23 mouse cellular contexts compared by ENCODE assay signal in the genomic region with DNA sequence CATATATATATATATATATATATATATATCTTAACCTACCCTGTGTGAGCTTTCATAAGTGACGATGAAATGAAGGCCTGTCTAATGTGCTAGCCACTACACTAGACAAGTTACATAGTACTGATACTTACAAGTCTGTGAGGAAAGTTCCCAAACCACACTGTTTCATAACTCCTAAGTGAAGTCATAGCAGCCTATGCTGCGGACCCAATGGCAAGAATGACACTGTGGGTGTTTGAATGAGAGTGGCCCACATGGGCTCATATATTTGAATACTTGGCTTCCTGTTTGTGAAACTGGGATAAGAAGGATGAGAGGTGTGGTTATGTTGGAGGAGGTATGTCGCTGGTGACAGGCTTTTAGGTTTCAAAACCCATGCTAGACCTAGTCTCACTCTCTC.
"Had no signal": no experiment of that assay in that cellular context is flagged by ENCODE, and none has a peak within 500 bp of the region (broad histone marks: within the 10 kb centered on the region; RNA-seq: fewer than 3 reads in every experiment).

No protein-coding gene starts in this region.

- H3K4me1 ChIP-seq: heart, embryonic 10.5 days; hindbrain, embryonic 12.5 days; limb, embryonic 10.5 days had no signal

- H3K27me3 ChIP-seq: heart, embryonic 12.5 days; hindbrain, embryonic 12.5 days; limb, embryonic 12.5 days had no signal

- ATAC-seq: forebrain, postnatal 0 days; hindbrain, embryonic 16.5 days; inflammation-experienced regulatory T-cells, adult 6 months; intestine, embryonic 16.5 days had no signal

- H3K4me2 ChIP-seq: heart, embryonic 12.5 days; hindbrain, embryonic 12.5 days; hindbrain, embryonic 14.5 days; limb, embryonic 12.5 days; liver, embryonic 11.5 days had no signal

- H3K27ac ChIP-seq: heart, embryonic 10.5 days; hindbrain, embryonic 12.5 days; hindbrain, embryonic 14.5 days; limb, embryonic 10.5 days; limb, embryonic 12.5 days had no signal

- H3K36me3 ChIP-seq: hindbrain, embryonic 12.5 days had no signal

- H3K9ac ChIP-seq: forebrain, postnatal 0 days; heart, embryonic 12.5 days; hindbrain, embryonic 12.5 days; hindbrain, embryonic 14.5 days; limb, embryonic 12.5 days had no signal

- H3K4me3 ChIP-seq: heart, embryonic 10.5 days; heart, embryonic 12.5 days; hindbrain, embryonic 12.5 days; limb, embryonic 10.5 days; limb, embryonic 12.5 days had no signal

- H3K9me3 ChIP-seq: heart, embryonic 10.5 days; heart, embryonic 12.5 days; hindbrain, embryonic 12.5 days; limb, embryonic 10.5 days; limb, embryonic 12.5 days had no signal

- DNase-seq: forebrain, postnatal 0 days; gastrocnemius, postnatal 14 days; gastrocnemius, postnatal 36 days; heart, adult 18-20 months; heart, postnatal 10 days; heart, postnatal 36 days; kidney, adult 18-20 months; kidney, adult 8-10 months; kidney, postnatal 14 days; kidney, postnatal 36 days; layer of hippocampus, adult 9-11 months; layer of hippocampus, postnatal 36 days; liver had no signal
